Mouse (Mus musculus): ENCODE measurements at regions not wholly inside any gene's neighbourhood (a gene's known extent, or its start where the extent isn't known, plus 50 kb on each side); places are given as distances from the start of the nearest gene placed in this dataset.

DNA sequence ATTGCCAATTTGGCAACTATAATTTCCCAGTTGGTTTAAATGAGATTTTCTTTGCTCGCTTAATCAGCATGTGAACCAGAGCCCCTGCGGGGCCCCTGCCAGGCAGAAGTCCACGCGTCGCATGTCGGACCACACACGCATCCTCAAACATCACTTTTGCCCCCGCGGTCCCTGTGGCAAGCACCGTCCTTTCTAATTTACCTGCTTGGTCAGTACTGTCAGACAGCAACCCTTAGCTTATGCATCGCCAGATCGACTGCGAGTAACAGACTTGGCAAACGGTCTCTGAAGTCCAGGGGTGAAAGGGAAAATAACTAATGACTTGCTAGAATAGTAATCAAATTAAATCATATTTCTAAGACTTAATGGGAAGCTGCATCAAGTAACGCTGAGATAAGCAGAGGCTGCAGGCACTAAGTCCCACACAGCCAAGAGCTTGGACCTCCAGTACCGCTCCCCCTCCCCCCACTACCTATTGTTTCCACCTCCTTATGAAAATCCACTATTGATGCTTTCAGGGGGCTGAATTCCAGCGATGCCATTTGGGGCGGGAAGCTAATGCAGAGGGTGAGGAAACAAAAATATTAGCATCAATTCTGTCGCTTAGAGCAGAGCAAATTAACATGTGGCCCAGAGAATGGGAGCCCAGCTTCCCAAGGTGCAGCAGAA, 142.0 kb upstream of the Cntnap4 start:
- ATAC-seq (replicated peaks; ENCODE audit: insufficient number of reproducible peaks, insufficient read depth, low FRiP score, low read depth), result no peak
- H3K4me3 ChIP-seq, result no peak overlapping the region
- H3K36me3 ChIP-seq, result no peaks in the 10 kb centered on the region
- WGBS, result 60% methylated on average over 19 of the region's 19 CpGs
- H3K9me3 ChIP-seq (replicated peaks), result 0 out of 2 replicates have a peak, but pooled peaks cover 4% of the 10 kb centered on the region
- H3K9ac ChIP-seq, result no peak overlapping the region
- no peak overlapping the region for H3K27ac ChIP-seq
- H3K4me2 ChIP-seq, result no peak overlapping the region
- H3K4me1 ChIP-seq (replicated peaks), result no peaks in the 10 kb centered on the region
- no peaks in the 10 kb centered on the region for H3K27me3 ChIP-seq

- Histone ChIP-seq H3K4me1 (replicated peaks) (no peaks in the 10 kb centered on the region), H3K27ac (no peak overlapping the region), H3K4me2 (no peak overlapping the region), H3K9ac (no peak overlapping the region), H3K36me3 (no peaks in the 10 kb centered on the region), H3K9me3 (replicated peaks) (no peaks in the 10 kb centered on the region), H3K4me3 (no peak overlapping the region), H3K27me3 (no peaks in the 10 kb centered on the region)
- ATAC-seq (replicated peaks; ENCODE audit: insufficient number of reproducible peaks, insufficient read depth, low FRiP score, low read depth), result no peak
- WGBS, result 73% methylated on average over 5 of the region's 5 CpGs
These were observed 157.9 kb upstream of the Cntnap4 start for GRCm38 (mm10) chr8:112411968-112412367.

GRCm38 (mm10) chr8:112411213-112411612, 158.6 kb upstream of the Cntnap4 start:
- H3K27me3 ChIP-seq, result no peaks in the 10 kb centered on the region
- ATAC-seq (replicated peaks; ENCODE audit: insufficient number of reproducible peaks, insufficient read depth, low FRiP score, low read depth), result no peak
- no peaks in the 10 kb centered on the region for H3K9me3 ChIP-seq (replicated peaks)
- H3K4me3 ChIP-seq, result no peak overlapping the region
- H3K4me2 ChIP-seq, result no peak overlapping the region
- 25% methylated on average over 6 of the region's 6 CpGs for WGBS
- H3K36me3 ChIP-seq, result no peaks in the 10 kb centered on the region
- no peak overlapping the region for H3K27ac ChIP-seq
- no peaks in the 10 kb centered on the region for H3K4me1 ChIP-seq (replicated peaks)
- no peak overlapping the region for H3K9ac ChIP-seq

DNA sequence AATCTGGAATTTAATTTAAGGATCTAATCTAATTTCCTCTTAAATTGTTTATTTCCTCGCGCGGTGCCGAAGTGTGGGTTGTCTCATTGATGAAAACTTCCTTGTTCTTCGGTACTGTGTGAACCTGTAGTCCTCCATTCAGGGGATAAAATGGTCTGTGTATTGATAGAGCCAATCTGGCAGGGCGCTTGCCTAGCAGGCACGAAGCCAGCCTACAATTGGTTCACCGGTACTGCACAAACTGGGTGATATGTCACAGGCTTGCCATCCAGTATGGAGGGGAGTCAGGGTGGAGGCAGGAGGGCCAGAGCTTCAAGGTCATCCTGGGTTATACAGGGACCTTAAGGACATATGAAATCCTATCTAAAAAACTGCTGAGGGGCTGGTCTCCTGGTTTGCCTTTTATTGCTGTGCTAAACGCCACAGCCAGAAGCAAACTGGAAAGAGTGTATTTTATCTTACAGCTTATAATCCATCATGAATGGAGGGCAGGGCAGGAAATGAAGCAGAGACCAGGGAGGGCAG, 161.6 kb upstream of the Cntnap4 start:
- no peak overlapping the region for H3K9ac ChIP-seq
- no peak for ATAC-seq (replicated peaks; ENCODE audit: insufficient number of reproducible peaks, insufficient read depth, low FRiP score, low read depth)
- H3K27ac ChIP-seq, result no peak overlapping the region
- no peaks in the 10 kb centered on the region for H3K9me3 ChIP-seq (replicated peaks)
- H3K36me3 ChIP-seq, result no peaks in the 10 kb centered on the region
- H3K4me3 ChIP-seq, result no peak overlapping the region
- no peaks in the 10 kb centered on the region for H3K4me1 ChIP-seq (replicated peaks)
- no peaks in the 10 kb centered on the region for H3K27me3 ChIP-seq
- 82% methylated on average over 9 of the region's 9 CpGs for WGBS
- no peak overlapping the region for H3K4me2 ChIP-seq

- Histone ChIP-seq H3K4me2 (no peak overlapping the region), H3K9me3 (replicated peaks) (no peaks in the 10 kb centered on the region), H3K27ac (no peak overlapping the region), H3K36me3 (no peaks in the 10 kb centered on the region), H3K4me3 (no peak overlapping the region), H3K4me1 (replicated peaks) (no peaks in the 10 kb centered on the region), H3K27me3 (no peaks in the 10 kb centered on the region), H3K9ac (no peak overlapping the region)
- no peak for ATAC-seq (replicated peaks; ENCODE audit: insufficient number of reproducible peaks, insufficient read depth, low FRiP score, low read depth)
- WGBS, result 6% methylated on average over 2 of the region's 2 CpGs
These were observed 165.8 kb upstream of the Cntnap4 start for GRCm38 (mm10) chr8:112404087-112404486.

- Histone ChIP-seq H3K9ac (no peak overlapping the region), H3K27me3 (no peaks in the 10 kb centered on the region), H3K4me1 (replicated peaks) (no peaks in the 10 kb centered on the region), H3K9me3 (replicated peaks) (0 out of 2 replicates have a peak, but pooled peaks cover 4% of the 10 kb centered on the region), H3K27ac (no peak overlapping the region), H3K36me3 (no peaks in the 10 kb centered on the region), H3K4me2 (no peak overlapping the region), H3K4me3 (no peak overlapping the region)
- 30% methylated on average over 2 of the region's 2 CpGs for WGBS
- no peak for ATAC-seq (replicated peaks; ENCODE audit: insufficient number of reproducible peaks, insufficient read depth, low FRiP score, low read depth)
These were observed 172.4 kb upstream of the Cntnap4 start for GRCm38 (mm10) chr8:112397438-112397837.

DNA sequence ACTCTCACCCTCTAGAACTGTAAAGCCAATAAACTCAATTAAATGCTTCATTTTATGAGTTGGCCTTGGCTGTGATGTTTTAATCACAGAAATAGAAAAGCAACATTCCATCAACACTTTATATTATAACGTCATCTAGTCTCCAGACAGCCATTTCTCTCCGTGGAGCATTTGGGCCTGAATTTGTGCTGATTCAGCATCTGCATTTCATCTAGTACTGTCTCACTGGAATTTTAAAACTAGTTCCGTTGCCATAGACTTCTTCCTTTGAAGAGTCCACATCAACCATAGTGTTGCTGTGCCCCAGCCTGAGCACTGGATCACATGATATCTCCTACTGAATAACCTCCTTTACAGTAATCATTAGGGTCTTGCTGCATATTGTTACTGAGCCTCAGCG, 179.7 kb upstream of the Cntnap4 start:
- 74% methylated on average over 4 of the region's 4 CpGs for WGBS
- Histone ChIP-seq H3K9ac (no peak overlapping the region), H3K4me1 (replicated peaks) (no peaks in the 10 kb centered on the region), H3K4me2 (no peak overlapping the region), H3K4me3 (no peak overlapping the region), H3K9me3 (replicated peaks) (0 out of 2 replicates have a peak, but pooled peaks cover 6% of the 10 kb centered on the region), H3K27ac (no peak overlapping the region), H3K36me3 (no peaks in the 10 kb centered on the region), H3K27me3 (no peaks in the 10 kb centered on the region)
- ATAC-seq (replicated peaks; ENCODE audit: insufficient number of reproducible peaks, insufficient read depth, low FRiP score, low read depth), result no peak

GRCm38 (mm10) chr8:112348323-112348722, 221.5 kb upstream of the Cntnap4 start:
- no peak overlapping the region for H3K27ac ChIP-seq
- no peak for ATAC-seq (replicated peaks; ENCODE audit: insufficient number of reproducible peaks, insufficient read depth, low FRiP score, low read depth)
- no peak overlapping the region for H3K4me3 ChIP-seq
- H3K9me3 ChIP-seq (replicated peaks), result no peaks in the 10 kb centered on the region
- 28% methylated on average over 5 of the region's 5 CpGs for WGBS
- no peaks in the 10 kb centered on the region for H3K4me1 ChIP-seq (replicated peaks)
- H3K27me3 ChIP-seq, result no peaks in the 10 kb centered on the region
- no peak overlapping the region for H3K4me2 ChIP-seq
- no peaks in the 10 kb centered on the region for H3K36me3 ChIP-seq
- H3K9ac ChIP-seq, result no peak overlapping the region

DNA sequence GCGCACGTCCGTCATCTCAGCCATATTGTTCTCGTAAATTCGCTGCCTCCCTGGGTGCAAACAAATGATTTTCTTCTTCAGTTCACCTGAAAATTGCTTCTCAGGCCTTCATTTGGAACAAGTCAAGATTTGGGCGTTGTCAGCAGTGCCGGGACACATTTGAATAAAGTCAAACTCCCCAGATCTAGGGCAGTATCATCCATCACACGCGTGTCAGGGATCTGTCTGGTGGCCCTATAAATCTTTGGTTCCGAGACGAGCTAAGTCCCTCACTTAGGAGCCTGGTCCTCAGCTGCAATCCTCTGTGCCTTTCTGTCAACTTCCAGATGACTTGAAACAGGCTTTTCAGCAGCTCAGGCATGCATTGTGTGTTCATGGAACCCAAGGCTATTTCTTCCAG, 236.7 kb upstream of the Cntnap4 start:
- H3K9me3 ChIP-seq (replicated peaks), result no peaks in the 10 kb centered on the region
- 76% methylated on average over 11 of the region's 11 CpGs for WGBS
- no peaks in the 10 kb centered on the region for H3K36me3 ChIP-seq
- H3K4me1 ChIP-seq (replicated peaks), result no peaks in the 10 kb centered on the region
- ATAC-seq (replicated peaks; ENCODE audit: insufficient number of reproducible peaks, insufficient read depth, low FRiP score, low read depth), result no peak
- no peak overlapping the region for H3K4me2 ChIP-seq
- H3K9ac ChIP-seq, result no peak overlapping the region
- no peaks in the 10 kb centered on the region for H3K27me3 ChIP-seq
- H3K27ac ChIP-seq, result no peak overlapping the region
- no peak overlapping the region for H3K4me3 ChIP-seq

DNA sequence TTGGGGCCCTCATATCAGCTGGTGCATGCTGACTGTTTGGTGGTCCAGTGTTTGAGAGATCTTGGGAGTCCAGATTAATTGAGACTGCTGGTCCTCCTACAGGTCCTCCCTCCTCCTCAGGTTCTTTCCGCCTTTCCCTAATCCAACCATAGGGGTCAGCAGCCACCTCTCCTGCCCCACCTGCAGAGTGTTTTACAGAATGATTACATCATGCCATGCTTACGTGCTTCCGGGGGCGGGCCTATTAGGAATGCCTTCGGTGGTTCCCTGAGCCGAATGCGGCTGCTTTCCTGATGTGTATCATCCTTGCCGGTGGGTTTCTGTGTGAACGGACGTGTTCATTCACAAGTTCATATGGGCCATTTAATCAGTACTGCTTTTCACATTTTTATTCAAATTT, 237.8 kb upstream of the Cntnap4 start:
- WGBS, result 74% methylated on average over 10 of the region's 10 CpGs
- no peak overlapping the region for H3K4me2 ChIP-seq
- no peak overlapping the region for H3K4me3 ChIP-seq
- H3K27ac ChIP-seq, result no peak overlapping the region
- no peaks in the 10 kb centered on the region for H3K36me3 ChIP-seq
- no peak for ATAC-seq (replicated peaks; ENCODE audit: insufficient number of reproducible peaks, insufficient read depth, low FRiP score, low read depth)
- H3K4me1 ChIP-seq (replicated peaks), result no peaks in the 10 kb centered on the region
- H3K9me3 ChIP-seq (replicated peaks), result no peaks in the 10 kb centered on the region
- no peak overlapping the region for H3K9ac ChIP-seq
- H3K27me3 ChIP-seq, result no peaks in the 10 kb centered on the region

DNA sequence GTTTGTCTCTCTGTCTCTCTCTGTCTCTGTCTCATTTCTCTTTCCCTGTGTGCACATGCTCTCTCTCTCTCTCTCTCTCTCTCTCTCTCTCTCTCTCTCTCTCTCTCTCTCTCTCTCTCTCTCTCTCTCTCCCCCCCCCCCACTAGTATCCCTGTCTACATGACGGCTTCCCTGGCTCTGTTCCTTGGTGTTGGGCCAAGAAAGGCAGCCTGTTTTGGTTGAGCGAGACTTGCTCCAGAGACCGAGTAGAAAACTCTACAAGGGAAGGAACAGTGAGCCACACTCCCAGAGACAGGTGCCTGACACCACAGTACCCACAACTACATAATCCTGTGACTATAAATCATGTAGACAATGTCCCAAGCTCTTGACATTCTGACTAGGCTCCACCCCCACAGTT, 260.0 kb upstream of the Cntnap4 start:
- no peak for ATAC-seq (replicated peaks; ENCODE audit: insufficient number of reproducible peaks, insufficient read depth, low FRiP score, low read depth)
- Histone ChIP-seq H3K27ac (no peak overlapping the region), H3K4me2 (no peak overlapping the region), H3K36me3 (no peaks in the 10 kb centered on the region), H3K4me3 (no peak overlapping the region), H3K9ac (no peak overlapping the region), H3K9me3 (replicated peaks) (no peaks in the 10 kb centered on the region), H3K4me1 (replicated peaks) (no peaks in the 10 kb centered on the region), H3K27me3 (no peaks in the 10 kb centered on the region)
- 60% methylated on average over 3 of the region's 3 CpGs for WGBS

- no peaks in the 10 kb centered on the region for H3K9me3 ChIP-seq (replicated peaks)
- ATAC-seq (replicated peaks; ENCODE audit: insufficient number of reproducible peaks, insufficient read depth, low FRiP score, low read depth), result no peak
- H3K27me3 ChIP-seq, result no peaks in the 10 kb centered on the region
- WGBS, result 74% methylated on average over 6 of the region's 6 CpGs
- no peak overlapping the region for H3K9ac ChIP-seq
- H3K4me2 ChIP-seq, result no peak overlapping the region
- H3K27ac ChIP-seq, result no peak overlapping the region
- no peak overlapping the region for H3K4me3 ChIP-seq
- H3K36me3 ChIP-seq, result no peaks in the 10 kb centered on the region
- no peaks in the 10 kb centered on the region for H3K4me1 ChIP-seq (replicated peaks)
These were observed 261.5 kb upstream of the Cntnap4 start for GRCm38 (mm10) chr8:112308354-112308753.

Data from heart, embryonic 15.5 days (tissue).